Mouse (Mus musculus) activated CD4-positive, CD25-positive, alpha-beta regulatory T cell (primary cell): Measurements from ENCODE around the gene Ndrg3. TPM values are rescaled to one million over a fixed set of nuclear protein-coding genes. Genes with fewer than 3 reads are reported as not detected.

Experiments used
- polyA plus RNA-seq, 2 experiments: library from polyadenylated mRNA; unstranded; fragments of 100-300 nt; shearing (Covaris generic); gene quantifications; one replicate each; pipeline ENCODE4 v1.2.1; 2017

Gene Ndrg3
- 100 to 1,000 TPM; 119 to 213 TPM for polyA plus RNA-seq

DNA sequence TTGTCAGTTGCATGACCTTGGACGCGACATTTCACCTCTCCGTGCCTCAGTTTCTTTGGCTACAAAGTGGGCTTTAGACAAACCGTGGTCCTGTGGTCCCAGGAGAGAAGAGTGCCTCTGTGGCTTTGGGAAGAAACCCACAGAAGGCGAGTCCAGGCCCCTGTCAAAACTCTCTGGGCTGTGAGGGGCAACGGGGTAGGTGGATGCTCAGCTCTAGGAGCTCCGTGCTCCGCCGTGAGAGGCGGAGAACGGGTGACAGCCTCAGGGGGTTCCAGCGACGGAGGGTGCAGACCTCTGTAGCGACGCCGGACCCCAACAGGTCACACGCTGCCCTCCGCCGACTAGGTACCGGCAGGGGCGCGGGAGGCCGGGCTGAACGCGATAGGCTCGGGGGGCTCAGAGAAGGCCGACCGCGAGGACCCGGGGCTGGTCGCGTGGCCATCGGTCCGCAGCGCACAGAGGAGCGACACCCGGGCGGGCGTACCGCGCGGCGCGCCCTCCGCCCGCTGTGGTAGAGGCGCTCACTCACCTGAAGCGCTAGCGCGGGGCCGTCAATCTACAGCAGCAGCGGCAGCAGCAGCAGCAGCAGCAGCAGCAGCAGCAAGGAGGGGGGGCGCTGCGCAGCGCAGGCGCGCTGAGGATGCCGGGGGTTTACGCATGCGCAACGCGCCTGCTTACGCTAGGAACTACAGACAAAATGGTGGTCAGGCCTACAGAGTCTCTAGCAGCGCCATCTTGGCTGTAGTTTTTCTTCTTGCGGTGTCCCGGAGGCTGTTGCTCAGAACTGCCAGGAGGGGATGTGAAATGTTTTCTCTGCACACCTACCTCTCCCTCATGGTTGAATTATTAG is at the start of gene Ndrg3:
TSS of gene Ndrg3 (minus strand) at position 587 of the 850 bp plus-strand sequence.

GRCm38 (mm10) chr2:157006511-157007233 is 14.8 kb upstream of the Ndrg3 start, which contains the start of gene Dsn1:
Gene Dsn1, minus strand, starts transcription at chr2:157007154.

DNA sequence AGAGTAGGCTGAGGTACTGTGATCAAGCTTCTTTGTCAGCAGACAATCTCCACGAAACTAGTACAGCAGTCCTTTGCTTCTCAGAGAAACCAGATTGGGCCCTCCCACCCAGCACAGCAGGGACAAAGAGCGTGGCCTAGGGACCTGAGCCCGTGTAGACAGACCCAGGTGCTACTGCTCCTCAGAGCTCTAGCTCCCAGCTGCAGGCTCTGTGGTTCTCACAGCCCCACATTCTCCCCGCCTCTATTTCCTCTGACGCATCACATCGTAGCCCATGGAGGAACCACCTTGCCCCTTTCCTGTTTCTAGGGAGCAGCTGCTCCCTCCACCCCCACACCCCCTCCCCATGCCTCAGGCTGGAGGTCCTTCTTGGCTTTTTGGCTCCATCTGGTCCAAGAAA is 104.8 kb downstream of the Ndrg3 start, which contains the start of gene Sla2:
TSS of gene Sla2 (minus strand) at position 176 of the 400 bp plus-strand sequence.

Other genes with a start within 250 kb of the Ndrg3 start
- gene Myl9, start 216.6 kb downstream of the Ndrg3 start, polyA plus RNA-seq: 1 to 10 TPM in 1 of 2 experiments, not detected in 1; 1.2 TPM
- 10 to 100 TPM; 16.9 to 17.1 TPM for gene Tgif2, start 152.0 kb downstream of the Ndrg3 start, polyA plus RNA-seq
- 1 to 10 TPM; 3.6 to 5.4 TPM for gene 4930518I15Rik, start 134.1 kb downstream of the Ndrg3 start, polyA plus RNA-seq
- gene Rab5if, start 128.9 kb downstream of the Ndrg3 start, polyA plus RNA-seq: 100 to 1,000 TPM; 146 to 172 TPM
- 100 to 1,000 TPM in 1 of 2 experiments, 10 to 100 TPM in 1; 50.6 to 102 TPM for gene Sla2, start 104.9 kb downstream of the Ndrg3 start, polyA plus RNA-seq
- 10 to 100 TPM; 12.3 to 17.1 TPM for gene Dsn1, start 15.1 kb upstream of the Ndrg3 start, polyA plus RNA-seq
- under 1 TPM; 0.30 to 0.33 TPM for gene Soga1, start 87.2 kb upstream of the Ndrg3 start, polyA plus RNA-seq
- gene Tldc2, start 95.0 kb upstream of the Ndrg3 start, polyA plus RNA-seq: not detected
- 1,000 to 10,000 TPM in 1 of 2 experiments, 100 to 1,000 TPM in 1; 694 to 1,141 TPM for gene Samhd1, start 143.2 kb upstream of the Ndrg3 start, polyA plus RNA-seq
- 10 to 100 TPM; 37.5 to 40.8 TPM for gene Rbl1, start 212.5 kb upstream of the Ndrg3 start, polyA plus RNA-seq